Mouse (Mus musculus) limb, embryonic 11.5 days (tissue): ENCODE measurements around the gene Slc38a11. TPM values are rescaled to one million over a fixed set of nuclear protein-coding genes. Genes with fewer than 3 reads are reported as not detected.

ENCODE experiments used
- ATAC-seq: fragments of 200-750 bp; cut with Nextera tagmentation; 2 replicates; pipeline ENCODE4 v1.8.0; 2017; ENCODE audit warnings: low read depth; ENCODE audit not compliant: insufficient number of reproducible peaks, low FRiP score, low TSS enrichment
- DNase-seq: peaks from one replicate; pipeline ENCODE4 v3.0.0-alpha.2; 2015; ENCODE audit warnings: low spot score
- H3K27ac ChIP-seq: fragments of 300-500 bp; sonication (generic); replicated peaks from 2 replicates; pipeline ENCODE4 v1.5.1; 2014; ENCODE audit warnings: low read depth, mild to moderate bottlenecking, low read length
- H3K27me3 ChIP-seq: fragments of 300-500 bp; sonication (generic); 2 replicates; pipeline ENCODE4 v1.6.1; 2014; ENCODE audit warnings: mild to moderate bottlenecking, low read length, mixed read lengths; ENCODE audit not compliant: control insufficient read depth, insufficient read depth
- H3K36me3 ChIP-seq: fragments of 300-500 bp; sonication (generic); 2 replicates; pipeline ENCODE4 v1.6.1; 2014; ENCODE audit warnings: mild to moderate bottlenecking, low read length, moderate library complexity, mixed read lengths; ENCODE audit not compliant: control insufficient read depth, insufficient read depth
- H3K4me1 ChIP-seq: fragments of 300-500 bp; sonication (generic); 2 replicates; pipeline ENCODE4 v1.6.1; 2014; ENCODE audit warnings: low read length, mixed read lengths; ENCODE audit not compliant: control insufficient read depth, insufficient read depth
- H3K4me2 ChIP-seq: fragments of 300-500 bp; sonication (generic); 2 replicates; pipeline ENCODE4 v1.6.1; 2014; ENCODE audit warnings: low read depth, mild to moderate bottlenecking, moderate library complexity; ENCODE audit not compliant: severe bottlenecking
- H3K4me3 ChIP-seq: fragments of 300-500 bp; sonication (generic); 2 replicates; pipeline ENCODE4 v1.5.1; 2014; ENCODE audit warnings: low read depth, low read length
- H3K9ac ChIP-seq: fragments of 300-500 bp; sonication (generic); 2 replicates; pipeline ENCODE4 v1.6.1; 2014; ENCODE audit warnings: mild to moderate bottlenecking, low read length
- H3K9me3 ChIP-seq: fragments of 300-500 bp; sonication (generic); 2 replicates; pipeline ENCODE4 v1.6.1; 2016; ENCODE audit warnings: low read length; ENCODE audit not compliant: control insufficient read depth
- WGBS: fragments of 180-500 bp; shearing (Covaris S2); extraction: QIAGEN DNeasy Blood & Tissue Kit; methylation state at CpG from one replicate; pipeline ENCODE4 v1.1.7; 2014; 5-methylcytosine and 5-hydroxymethylcytosine counted together
- polyA plus RNA-seq: library from polyadenylated mRNA; unstranded; fragments of >200 nt; fragmentation: Nextera tagmentation; extraction: Ambion mirVana; gene quantifications from 2 replicates; pipeline ENCODE4 v1.2.1, GENCODE M21; 2014

Slc38a11 gene
- 0.37 and 0.85 TPM in 2 replicates for polyA plus RNA-seq

GRCm38 (mm10) chr2:65363828-65364497 lies at the start of gene Slc38a11:
TSS of gene Slc38a11 (minus strand) at chr2:65364034.
- ATAC-seq = peak; percentile 57; the same call in 1 of the 2 replicates
- no peak within 1 kb of the TSS for H3K9ac ChIP-seq

GRCm38 (mm10) chr2:65407110-65407509 lies 43.3 kb upstream of the Slc38a11 start:
- H3K4me1 ChIP-seq = no peaks in the 10 kb centered on the region
- no peak overlapping the region for H3K4me2 ChIP-seq
- H3K36me3 ChIP-seq = no peaks in the 10 kb centered on the region
- DNase-seq = no peak
- no peaks in the 10 kb centered on the region for H3K27me3 ChIP-seq
- ATAC-seq = no peak
- no peak overlapping the region for H3K27ac ChIP-seq
- WGBS = 87% methylated on average over 2 of the region's 2 CpGs
- H3K4me3 ChIP-seq = no peak overlapping the region
- no peak overlapping the region for H3K9ac ChIP-seq
- no peaks in the 10 kb centered on the region for H3K9me3 ChIP-seq

More at GRCm38 (mm10) chr2:65363828-65364497, at the start of gene Slc38a11:
- Histone ChIP-seq H3K4me2 (peak within 1 kb of the TSS; percentile 48), H3K4me3 (peak within 1 kb of the TSS; percentile 15), H3K27ac (no peak within 1 kb of the TSS), H3K9me3 (no peaks in the 10 kb centered on the region), H3K27me3 (no peaks in the 10 kb centered on the region), H3K4me1 (no peaks in the 10 kb centered on the region), H3K36me3 (no peaks in the 10 kb centered on the region)
- WGBS = 7% methylated on average over 18 of the region's 18 CpGs
- peak; percentile 64 for DNase-seq

GRCm38 (mm10) chr2:65405407-65405806 lies 41.6 kb upstream of the Slc38a11 start:
- Histone ChIP-seq H3K9ac (no peak overlapping the region), H3K4me3 (no peak overlapping the region), H3K4me2 (no peak overlapping the region), H3K4me1 (no peaks in the 10 kb centered on the region), H3K27me3 (no peaks in the 10 kb centered on the region), H3K27ac (no peak overlapping the region), H3K9me3 (no peaks in the 10 kb centered on the region), H3K36me3 (no peaks in the 10 kb centered on the region)
- DNase-seq = no peak
- ATAC-seq = no peak
- 90% methylated on average over 1 of the region's 1 CpGs for WGBS

GRCm38 (mm10) chr2:65402001-65402400 lies 38.2 kb upstream of the Slc38a11 start:
- no peak for ATAC-seq
- Histone ChIP-seq H3K4me2 (no peak overlapping the region), H3K4me3 (no peak overlapping the region), H3K4me1 (no peaks in the 10 kb centered on the region), H3K9ac (no peak overlapping the region), H3K27ac (no peak overlapping the region), H3K27me3 (no peaks in the 10 kb centered on the region), H3K9me3 (no peaks in the 10 kb centered on the region), H3K36me3 (no peaks in the 10 kb centered on the region)
- no peak for DNase-seq
- WGBS = 83% methylated on average over 5 of the region's 5 CpGs

GRCm38 (mm10) chr2:65399938-65400337 lies 36.1 kb upstream of the Slc38a11 start:
- no peak overlapping the region for H3K4me2 ChIP-seq
- 92% methylated on average over 5 of the region's 5 CpGs for whole genome bisulfite sequencing
- H3K9me3 ChIP-seq = no peaks in the 10 kb centered on the region
- no peak overlapping the region for H3K9ac ChIP-seq
- no peak overlapping the region for H3K4me3 ChIP-seq
- no peaks in the 10 kb centered on the region for H3K27me3 ChIP-seq
- ATAC-seq = no peak
- no peaks in the 10 kb centered on the region for H3K36me3 ChIP-seq
- no peak overlapping the region for H3K27ac ChIP-seq
- H3K4me1 ChIP-seq = no peaks in the 10 kb centered on the region
- DNase-seq = no peak

- WGBS = 18% methylated on average over 3 of the region's 3 CpGs
- no peak for ATAC-seq
Measured at GRCm38 (mm10) chr2:65396128-65396527, 32.3 kb upstream of the Slc38a11 start.

GRCm38 (mm10) chr2:65393061-65393460 lies 29.2 kb upstream of the Slc38a11 start:
- Histone ChIP-seq H3K9ac (no peak overlapping the region), H3K27ac (no peak overlapping the region), H3K4me1 (no peaks in the 10 kb centered on the region), H3K27me3 (no peaks in the 10 kb centered on the region), H3K9me3 (no peaks in the 10 kb centered on the region), H3K36me3 (no peaks in the 10 kb centered on the region), H3K4me3 (no peak overlapping the region), H3K4me2 (no peak overlapping the region)
- no peak for ATAC-seq
- 86% methylated on average over 4 of the region's 4 CpGs for WGBS
- no peak for DNase-seq

More at GRCm38 (mm10) chr2:65396128-65396527, 32.3 kb upstream of the Slc38a11 start:
- H3K4me1 ChIP-seq = no peaks in the 10 kb centered on the region
- H3K9me3 ChIP-seq = no peaks in the 10 kb centered on the region
- H3K27ac ChIP-seq = no peak overlapping the region
- no peak overlapping the region for H3K4me3 ChIP-seq
- H3K4me2 ChIP-seq = no peak overlapping the region
- DNase-seq = no peak
- no peaks in the 10 kb centered on the region for H3K36me3 ChIP-seq
- no peak overlapping the region for H3K9ac ChIP-seq
- H3K27me3 ChIP-seq = no peaks in the 10 kb centered on the region

- WGBS = 88% methylated on average over 6 of the region's 6 CpGs
- no peaks in the 10 kb centered on the region for H3K36me3 ChIP-seq
Measured at GRCm38 (mm10) chr2:65391322-65391721, 27.5 kb upstream of the Slc38a11 start.

GRCm38 (mm10) chr2:65384815-65385214 lies 21.0 kb upstream of the Slc38a11 start:
- ATAC-seq = no peak
- Histone ChIP-seq H3K4me3 (no peak overlapping the region), H3K27ac (no peak overlapping the region), H3K4me2 (no peak overlapping the region), H3K27me3 (no peaks in the 10 kb centered on the region), H3K4me1 (peaks cover 3% of the 10 kb centered on the region; the same call in 1 of the 2 replicates), H3K9me3 (no peaks in the 10 kb centered on the region), H3K9ac (no peak overlapping the region), H3K36me3 (no peaks in the 10 kb centered on the region)
- DNase-seq = no peak
- 87% methylated on average over 6 of the region's 6 CpGs for WGBS

More at GRCm38 (mm10) chr2:65391322-65391721, 27.5 kb upstream of the Slc38a11 start:
- H3K4me2 ChIP-seq = no peak overlapping the region
- ATAC-seq (no peak), DNase-seq (no peak)
- no peak overlapping the region for H3K9ac ChIP-seq
- H3K4me1 ChIP-seq = no peaks in the 10 kb centered on the region
- no peak overlapping the region for H3K27ac ChIP-seq
- H3K9me3 ChIP-seq = no peaks in the 10 kb centered on the region
- no peaks in the 10 kb centered on the region for H3K27me3 ChIP-seq
- no peak overlapping the region for H3K4me3 ChIP-seq
